Mouse (Mus musculus): Measurements from ENCODE around the gene Xxylt1. TPM values are rescaled to one million over a fixed set of nuclear protein-coding genes. Genes with fewer than 3 reads are reported as not detected.

Xxylt1 gene
- polyA plus RNA-seq, 1 experiment from 2014 or later: 19.1 TPM

GRCm38 (mm10) chr16:31039803-31040459 is 41.3 kb downstream of the Xxylt1 start:
- no peak overlapping the region for H3K4me2 ChIP-seq (ENCODE audit: low read depth, low read length)
- no peak overlapping the region for H3K9ac ChIP-seq (ENCODE audit: low read depth, low read length)
- H3K36me3 ChIP-seq (ENCODE audit: control insufficient read depth, insufficient read depth, low read length): no peaks in the 10 kb centered on the region
- H3K27ac ChIP-seq (replicated peaks; ENCODE audit: low read depth, low read length): peak overlapping the region; percentile 39; the same call in 1 of the 2 replicates
- peaks cover 13% of the 10 kb centered on the region for H3K4me1 ChIP-seq (ENCODE audit: control insufficient read depth, insufficient read depth, low read length)
- H3K4me3 ChIP-seq (ENCODE audit: low read depth, low read length): no peak overlapping the region
- 52% methylated on average over 9 of the region's 9 CpGs for WGBS
- no peaks in the 10 kb centered on the region for H3K27me3 ChIP-seq (replicated peaks; ENCODE audit: control insufficient read depth, insufficient read depth, low read length)
- no peaks in the 10 kb centered on the region for H3K9me3 ChIP-seq (ENCODE audit: control insufficient read depth, low read length)
- ATAC-seq (ENCODE audit: low read depth) (no peak), DNase-seq (ENCODE audit: low spot score) (peak; percentile 47)

DNA sequence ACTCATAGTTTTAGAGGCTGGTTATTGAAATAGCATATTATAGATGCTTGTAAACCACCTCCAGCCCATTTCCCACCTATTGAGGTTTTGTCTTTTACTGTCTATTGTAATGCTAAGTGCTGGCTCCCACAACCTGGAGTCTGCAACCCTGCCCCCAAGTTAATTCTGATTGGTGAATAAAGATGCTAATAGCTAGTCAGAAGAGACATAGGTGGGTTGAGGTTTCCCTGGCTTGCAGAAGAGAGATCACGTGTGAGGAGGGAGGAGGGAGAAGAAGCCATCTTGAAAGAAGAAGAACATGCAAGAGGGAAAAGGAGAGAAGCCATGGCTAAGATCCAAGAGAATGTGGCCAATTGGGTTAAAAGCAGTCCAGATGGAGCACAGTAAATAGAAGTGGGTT is 43.8 kb downstream of the Xxylt1 start:
- no peak for ATAC-seq (ENCODE audit: low read depth)
- Histone ChIP-seq H3K36me3 (ENCODE audit: control insufficient read depth, insufficient read depth, low read length) (no peaks in the 10 kb centered on the region), H3K4me2 (ENCODE audit: low read depth, low read length) (no peak overlapping the region), H3K27me3 (replicated peaks; ENCODE audit: control insufficient read depth, insufficient read depth, low read length) (no peaks in the 10 kb centered on the region), H3K4me1 (ENCODE audit: control insufficient read depth, insufficient read depth, low read length) (peaks cover 18% of the 10 kb centered on the region), H3K4me3 (ENCODE audit: low read depth, low read length) (no peak overlapping the region), H3K27ac (replicated peaks; ENCODE audit: low read depth, low read length) (no peak overlapping the region), H3K9ac (ENCODE audit: low read depth, low read length) (no peak overlapping the region), H3K9me3 (ENCODE audit: control insufficient read depth, low read length) (no peaks in the 10 kb centered on the region)
- 81% methylated on average over 1 of the region's 1 CpGs for WGBS
- DNase-seq (ENCODE audit: low spot score): no peak

DNA sequence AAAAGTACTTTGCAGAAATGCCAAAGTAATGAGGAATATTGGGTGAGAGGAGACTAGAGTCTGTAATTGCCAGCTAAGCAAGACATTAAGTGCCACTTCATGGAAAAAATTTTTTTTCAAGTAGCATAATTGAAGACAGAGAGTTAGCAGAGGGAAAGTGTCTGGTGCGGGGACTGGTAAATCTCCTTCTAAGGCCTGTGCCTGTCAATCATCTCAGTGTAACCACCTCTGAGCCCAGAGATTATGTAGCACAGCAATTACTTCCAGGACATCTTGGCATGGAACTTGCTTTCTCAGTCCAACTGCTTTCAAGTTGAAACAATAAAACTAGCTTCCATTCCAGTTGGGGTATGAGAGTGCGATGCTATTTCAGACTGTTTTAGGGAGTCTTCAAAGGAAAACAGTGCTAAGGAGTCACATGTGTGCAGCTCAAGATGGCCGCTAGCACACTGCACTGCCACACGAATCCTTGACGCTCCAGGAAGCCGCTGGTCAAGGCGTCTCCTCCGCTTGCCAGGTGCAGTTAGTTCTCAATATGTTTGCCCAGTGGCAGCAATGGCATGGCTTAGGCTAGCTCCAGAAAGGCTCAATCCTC is 45.5 kb downstream of the Xxylt1 start:
- peak; percentile 87 for DNase-seq (ENCODE audit: low spot score)
- Histone ChIP-seq H3K27ac (replicated peaks; ENCODE audit: low read depth, low read length) (peak overlapping the region; percentile 61), H3K27me3 (replicated peaks; ENCODE audit: control insufficient read depth, insufficient read depth, low read length) (no peaks in the 10 kb centered on the region), H3K9ac (ENCODE audit: low read depth, low read length) (no peak overlapping the region), H3K4me2 (ENCODE audit: low read depth, low read length) (no peak overlapping the region), H3K9me3 (ENCODE audit: control insufficient read depth, low read length) (no peaks in the 10 kb centered on the region), H3K4me1 (ENCODE audit: control insufficient read depth, insufficient read depth, low read length) (peaks cover 18% of the 10 kb centered on the region), H3K4me3 (ENCODE audit: low read depth, low read length) (no peak overlapping the region), H3K36me3 (ENCODE audit: control insufficient read depth, insufficient read depth, low read length) (no peaks in the 10 kb centered on the region)
- peak; percentile 70; the same call in 1 of the 2 replicates for ATAC-seq (ENCODE audit: low read depth)
- 63% methylated on average over 8 of the region's 8 CpGs for WGBS

DNA sequence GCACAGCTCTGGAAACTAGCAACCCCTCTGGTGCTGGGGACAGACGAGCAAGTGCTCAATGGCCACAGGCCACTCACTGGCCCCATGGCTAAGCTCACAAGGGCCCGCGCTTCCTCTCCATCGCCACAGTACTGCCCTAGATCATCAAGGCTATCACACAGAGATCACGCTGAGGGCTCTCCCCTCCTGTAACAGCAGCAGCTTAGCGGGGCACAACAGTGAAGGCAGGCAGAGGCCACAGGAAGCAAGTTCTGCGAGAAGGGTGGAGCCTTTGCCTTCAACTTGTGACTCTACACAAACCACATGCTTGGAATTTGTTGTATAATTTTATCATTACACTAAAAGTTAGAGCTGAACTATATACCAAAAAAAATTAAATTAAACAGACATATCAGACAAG is 46.0 kb downstream of the Xxylt1 start:
- Histone ChIP-seq H3K4me1 (ENCODE audit: control insufficient read depth, insufficient read depth, low read length) (peaks cover 15% of the 10 kb centered on the region), H3K4me3 (ENCODE audit: low read depth, low read length) (no peak overlapping the region), H3K9me3 (ENCODE audit: control insufficient read depth, low read length) (no peaks in the 10 kb centered on the region), H3K4me2 (ENCODE audit: low read depth, low read length) (no peak overlapping the region), H3K27ac (replicated peaks; ENCODE audit: low read depth, low read length) (no peak overlapping the region; the same call in 1 of the 2 replicates), H3K27me3 (replicated peaks; ENCODE audit: control insufficient read depth, insufficient read depth, low read length) (no peaks in the 10 kb centered on the region), H3K9ac (ENCODE audit: low read depth, low read length) (no peak overlapping the region), H3K36me3 (ENCODE audit: control insufficient read depth, insufficient read depth, low read length) (no peaks in the 10 kb centered on the region)
- ATAC-seq (ENCODE audit: low read depth) (no peak), DNase-seq (ENCODE audit: low spot score) (no peak)
- 48% methylated on average over 7 of the region's 7 CpGs for WGBS

DNA sequence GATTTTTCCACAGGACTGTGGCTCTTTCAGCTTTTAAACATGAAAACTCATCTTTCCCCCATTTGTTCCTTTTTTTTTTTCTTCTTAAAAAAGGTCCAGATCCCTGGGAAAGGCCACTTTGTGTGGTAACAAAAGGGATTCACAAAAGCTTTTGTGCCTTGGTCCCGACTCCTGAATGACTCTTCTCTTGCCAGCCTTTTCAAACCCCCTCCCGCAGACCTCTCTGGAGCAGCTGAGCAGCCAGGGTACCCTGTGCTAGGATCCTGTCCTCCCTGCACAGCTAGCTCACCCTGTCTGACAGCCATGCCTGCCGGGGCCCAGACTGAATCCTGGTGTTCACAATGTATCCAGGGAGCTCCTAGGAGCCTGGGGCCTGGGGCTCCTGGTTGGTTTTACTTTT is 47.2 kb downstream of the Xxylt1 start:
- 72% methylated on average over 3 of the region's 3 CpGs for WGBS
- peaks cover 15% of the 10 kb centered on the region for H3K4me1 ChIP-seq (ENCODE audit: control insufficient read depth, insufficient read depth, low read length)
- H3K27ac ChIP-seq (replicated peaks; ENCODE audit: low read depth, low read length): no peak overlapping the region
- no peak overlapping the region for H3K9ac ChIP-seq (ENCODE audit: low read depth, low read length)
- ATAC-seq (ENCODE audit: low read depth) (no peak), DNase-seq (ENCODE audit: low spot score) (no peak)
- H3K36me3 ChIP-seq (ENCODE audit: control insufficient read depth, insufficient read depth, low read length): no peaks in the 10 kb centered on the region
- no peaks in the 10 kb centered on the region for H3K9me3 ChIP-seq (ENCODE audit: control insufficient read depth, low read length)
- H3K27me3 ChIP-seq (replicated peaks; ENCODE audit: control insufficient read depth, insufficient read depth, low read length): no peaks in the 10 kb centered on the region
- H3K4me3 ChIP-seq (ENCODE audit: low read depth, low read length): no peak overlapping the region
- H3K4me2 ChIP-seq (ENCODE audit: low read depth, low read length): no peak overlapping the region

GRCm38 (mm10) chr16:31029739-31030485 is 51.3 kb downstream of the Xxylt1 start:
- no peak overlapping the region for H3K4me3 ChIP-seq (ENCODE audit: low read depth, low read length)
- no peak overlapping the region for H3K9ac ChIP-seq (ENCODE audit: low read depth, low read length)
- no peaks in the 10 kb centered on the region for H3K27me3 ChIP-seq (replicated peaks; ENCODE audit: control insufficient read depth, insufficient read depth, low read length)
- WGBS: 72% methylated on average over 11 of the region's 11 CpGs
- peaks cover 4% of the 10 kb centered on the region; the same call in 1 of the 2 replicates for H3K4me1 ChIP-seq (ENCODE audit: control insufficient read depth, insufficient read depth, low read length)
- no peaks in the 10 kb centered on the region for H3K36me3 ChIP-seq (ENCODE audit: control insufficient read depth, insufficient read depth, low read length)
- DNase-seq (ENCODE audit: low spot score) (no peak), ATAC-seq (ENCODE audit: low read depth) (no peak)
- H3K4me2 ChIP-seq (ENCODE audit: low read depth, low read length): no peak overlapping the region
- 0 out of 2 replicates have a peak overlapping the region, but pooled peaks have one; percentile 11 for H3K27ac ChIP-seq (replicated peaks; ENCODE audit: low read depth, low read length)
- H3K9me3 ChIP-seq (ENCODE audit: control insufficient read depth, low read length): no peaks in the 10 kb centered on the region

GRCm38 (mm10) chr16:31027675-31028074 is 53.6 kb downstream of the Xxylt1 start:
- no peak overlapping the region for H3K9ac ChIP-seq (ENCODE audit: low read depth, low read length)
- ATAC-seq (ENCODE audit: low read depth) (no peak), DNase-seq (ENCODE audit: low spot score) (no peak)
- H3K9me3 ChIP-seq (ENCODE audit: control insufficient read depth, low read length): no peaks in the 10 kb centered on the region
- no peak overlapping the region for H3K4me3 ChIP-seq (ENCODE audit: low read depth, low read length)
- no peaks in the 10 kb centered on the region for H3K4me1 ChIP-seq (ENCODE audit: control insufficient read depth, insufficient read depth, low read length)
- no peaks in the 10 kb centered on the region for H3K27me3 ChIP-seq (replicated peaks; ENCODE audit: control insufficient read depth, insufficient read depth, low read length)
- H3K4me2 ChIP-seq (ENCODE audit: low read depth, low read length): no peak overlapping the region
- no peaks in the 10 kb centered on the region for H3K36me3 ChIP-seq (ENCODE audit: control insufficient read depth, insufficient read depth, low read length)
- no peak overlapping the region for H3K27ac ChIP-seq (replicated peaks; ENCODE audit: low read depth, low read length)

DNA sequence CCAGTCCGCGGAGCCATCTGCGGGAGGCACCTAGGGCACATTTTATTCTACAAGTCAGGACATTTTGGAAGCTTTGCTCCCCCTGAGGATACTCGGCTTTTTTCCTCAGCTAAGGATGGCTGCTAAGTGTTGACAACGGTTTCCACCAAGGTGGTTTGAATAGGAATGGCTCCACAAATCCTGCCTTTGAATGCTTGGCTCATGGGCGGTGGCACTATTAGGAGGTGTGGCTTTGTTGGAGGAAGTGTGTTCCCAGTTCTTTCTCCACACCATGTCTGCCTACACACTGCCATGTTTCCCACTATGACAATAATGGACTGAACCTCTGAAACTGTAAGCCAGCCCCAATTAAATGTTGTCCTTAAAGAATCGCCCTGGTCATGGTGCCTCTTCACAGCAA is 55.7 kb downstream of the Xxylt1 start:
- no peaks in the 10 kb centered on the region for H3K27me3 ChIP-seq (replicated peaks; ENCODE audit: control insufficient read depth, insufficient read depth, low read length)
- H3K4me1 ChIP-seq (ENCODE audit: control insufficient read depth, insufficient read depth, low read length): peaks cover 10% of the 10 kb centered on the region; the same call in 1 of the 2 replicates
- ATAC-seq (ENCODE audit: low read depth): no peak
- H3K36me3 ChIP-seq (ENCODE audit: control insufficient read depth, insufficient read depth, low read length): no peaks in the 10 kb centered on the region
- WGBS: 87% methylated on average over 7 of the region's 7 CpGs
- H3K27ac ChIP-seq (replicated peaks; ENCODE audit: low read depth, low read length): no peak overlapping the region
- no peak overlapping the region for H3K9ac ChIP-seq (ENCODE audit: low read depth, low read length)
- no peak overlapping the region for H3K4me2 ChIP-seq (ENCODE audit: low read depth, low read length)
- no peak for DNase-seq (ENCODE audit: low spot score)
- H3K9me3 ChIP-seq (ENCODE audit: control insufficient read depth, low read length): no peaks in the 10 kb centered on the region
- H3K4me3 ChIP-seq (ENCODE audit: low read depth, low read length): no peak overlapping the region

Measured in embryonic facial prominence, embryonic 14.5 days (tissue).